Mouse (Mus musculus): Measurements from ENCODE around the gene Afdn.
A peak's percentile ranks its signal among the peaks of the same experiment; 100 is the strongest.
"Not testable (repeated sequence)": the region's sequence is repeated elsewhere in the genome, so short reads cannot be mapped to it uniquely, and the experiment has no call there.

Gene Afdn

GRCm38 (mm10) chr17:13778865-13779264, 18.5 kb downstream of the Afdn start:
- no peak for DNase-seq (ENCODE audit: low spot score)

- DNase-seq (ENCODE audit: low spot score) = no peak
Measured at GRCm38 (mm10) chr17:13781948-13782347, 21.6 kb downstream of the Afdn start.

- no peak for DNase-seq (ENCODE audit: low spot score)
Measured at GRCm38 (mm10) chr17:13783469-13783868, 23.1 kb downstream of the Afdn start.

- not testable (repeated sequence) for DNase-seq (ENCODE audit: low spot score)
Measured at GRCm38 (mm10) chr17:13790033-13790432, 29.7 kb downstream of the Afdn start.

GRCm38 (mm10) chr17:13797691-13798090, 37.4 kb downstream of the Afdn start:
- no peak for DNase-seq (ENCODE audit: low spot score)

- no peak for DNase-seq (ENCODE audit: low spot score)
Measured at GRCm38 (mm10) chr17:13802836-13803408, 42.6 kb downstream of the Afdn start.

- no peak for DNase-seq (ENCODE audit: low spot score)
Measured at GRCm38 (mm10) chr17:13806016-13806415, 45.7 kb downstream of the Afdn start.

- DNase-seq (ENCODE audit: low spot score) = no peak
Measured at GRCm38 (mm10) chr17:13817789-13818188, 57.5 kb downstream of the Afdn start.

- no peak for DNase-seq (ENCODE audit: low spot score)
Measured at GRCm38 (mm10) chr17:13819342-13819741, 59.0 kb downstream of the Afdn start.

GRCm38 (mm10) chr17:13820676-13821075, 60.3 kb downstream of the Afdn start:
- no peak for DNase-seq (ENCODE audit: low spot score)

GRCm38 (mm10) chr17:13825421-13825820, 65.1 kb downstream of the Afdn start:
- DNase-seq (ENCODE audit: low spot score) = no peak

- DNase-seq (ENCODE audit: low spot score) = no peak
Measured at GRCm38 (mm10) chr17:13830234-13830633, 69.9 kb downstream of the Afdn start.

GRCm38 (mm10) chr17:13830636-13831341, 70.5 kb downstream of the Afdn start:
- DNase-seq (ENCODE audit: low spot score) = peak; percentile 74

GRCm38 (mm10) chr17:13835876-13836275, 75.5 kb downstream of the Afdn start:
- DNase-seq (ENCODE audit: low spot score) = peak; percentile 63

GRCm38 (mm10) chr17:13850175-13850574, 89.8 kb downstream of the Afdn start:
- DNase-seq (ENCODE audit: low spot score) = no peak

GRCm38 (mm10) chr17:13853883-13854282, 93.5 kb downstream of the Afdn start:
- not testable (repeated sequence) for DNase-seq (ENCODE audit: low spot score)

GRCm38 (mm10) chr17:13855396-13855795, 95.1 kb downstream of the Afdn start:
- DNase-seq (ENCODE audit: low spot score) = no peak

- DNase-seq (ENCODE audit: low spot score) = no peak
Measured at GRCm38 (mm10) chr17:13856429-13857090, 96.2 kb downstream of the Afdn start.

- DNase-seq (ENCODE audit: low spot score) = no peak
Measured at GRCm38 (mm10) chr17:13865340-13865739, 105.0 kb downstream of the Afdn start.

- DNase-seq (ENCODE audit: low spot score) = no peak
Measured at GRCm38 (mm10) chr17:13866951-13867351, 106.6 kb downstream of the Afdn start.

GRCm38 (mm10) chr17:13867475-13867874, 107.1 kb downstream of the Afdn start:
- peak; percentile 44 for DNase-seq (ENCODE audit: low spot score)

- no peak for DNase-seq (ENCODE audit: low spot score)
Measured at GRCm38 (mm10) chr17:13870236-13870635, 109.9 kb downstream of the Afdn start.

- no peak for DNase-seq (ENCODE audit: low spot score)
Measured at GRCm38 (mm10) chr17:13874245-13874644, 113.9 kb downstream of the Afdn start.
